Mouse (Mus musculus) small intestine, adult 2 months (tissue): Measurements from ENCODE around the gene Rspry1.

ENCODE experiments used
- CTCF ChIP-seq: fragments of 200-500 bp; IDR thresholded peaks from 2 replicates; pipeline ENCODE4 v1.5.1; 2012; ENCODE audit warnings: low read depth, mild to moderate bottlenecking, control low read depth, inconsistent platforms, low read length, moderate library complexity, mixed read lengths; ENCODE audit not compliant: insufficient replicate concordance, insufficient read length; ENCODE audit errors: extremely low read depth
- POLR2A ChIP-seq: fragments of 200-500 bp; IDR thresholded peaks from 2 replicates; pipeline ENCODE4 v1.6.1; 2012; ENCODE audit warnings: low read depth, mild to moderate bottlenecking, control low read depth, inconsistent platforms, low read length, moderate library complexity

GRCm38 (mm10) chr8:94574159-94574907 lies 27.4 kb upstream of the Rspry1 start:
- TF ChIP-seq POLR2A (no peak), CTCF (no peak)
